Mouse (Mus musculus): ENCODE measurements at regions not wholly inside any gene's neighbourhood (a gene's known extent, or its start where the extent isn't known, plus 50 kb on each side); places are given as distances from the start of the nearest gene placed in this dataset.

DNA sequence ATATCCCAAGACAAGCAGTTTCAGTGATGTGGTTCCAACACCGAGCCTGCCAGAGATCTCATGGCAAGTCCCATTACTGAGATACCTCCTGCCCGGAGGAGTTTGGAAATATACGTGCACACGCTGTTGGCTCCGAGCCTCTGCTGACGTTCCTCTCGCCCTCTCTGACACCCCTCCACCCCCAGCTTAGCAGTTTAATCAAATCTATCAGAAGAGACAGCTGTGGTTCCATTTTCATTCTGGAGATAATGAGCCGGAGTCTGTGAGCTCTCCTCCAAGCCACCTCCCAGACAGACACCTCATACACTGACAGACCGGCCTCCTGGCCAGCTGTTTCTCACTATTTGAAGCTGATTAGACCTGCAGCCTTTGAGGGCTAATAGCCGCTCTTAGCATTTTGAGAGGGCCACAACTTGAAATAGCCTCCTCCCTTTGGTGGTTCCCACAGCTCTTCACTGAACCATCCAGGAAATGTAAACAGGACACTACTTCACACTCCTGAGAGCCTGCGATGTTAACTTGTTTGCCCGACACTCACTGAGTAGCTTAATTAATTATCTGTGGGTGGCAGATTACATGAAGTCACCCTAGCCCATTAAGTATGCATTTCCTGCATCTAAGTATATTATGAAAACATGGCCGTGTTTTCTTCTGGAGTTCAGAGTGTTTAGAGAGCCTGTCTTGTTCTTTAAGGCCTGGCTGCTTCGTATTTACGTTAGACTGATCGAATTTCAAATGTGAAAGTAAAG is 180.3 kb upstream of the Lrig3 start:
- TF ChIP-seq EP300 (optimal IDR thresholded peaks at IDR 0.05) (no peak), CTCF (IDR thresholded peaks at IDR 0.05; ENCODE audit: low read depth) (no peak)
